Mouse (Mus musculus): Measurements from ENCODE around the gene Cxcr4.

- no peak for TF ChIP-seq POLR2A (IDR thresholded peaks at IDR 0.05; ENCODE audit: borderline replicate concordance, insufficient read depth, low read length)
- TF ChIP-seq CTCF (IDR thresholded peaks at IDR 0.05; ENCODE audit: borderline replicate concordance, insufficient read depth, low read depth, low read length): no peak
Observed at GRCm38 (mm10) chr1:128578454-128578853, 13.6 kb downstream of the Cxcr4 start.
